ENCODE assay signal across 8 mouse cellular contexts in genomic region chr5:73480700-73481099, GRCm38 (mm10). TPM values are rescaled to one million over a fixed set of nuclear protein-coding genes. Genes with fewer than 3 reads are reported as not detected.
DNase-seq lines count a peak whose midpoint lies in the region; ATAC-seq and TF ChIP-seq lines count a peak whose summit lies in the region.

TSS of gene Dcun1d4 (plus strand) at chr5:73481000.

- H3K4me1 ChIP-seq in liver, embryonic 11.5 days (replicated peaks; ENCODE audit: control insufficient read depth, insufficient read depth, low read length) = no peaks in the 10 kb centered on the region
- H3K4me1 ChIP-seq in liver, postnatal 0 days (ENCODE audit: insufficient read depth) = no peaks in the 10 kb centered on the region
- H3K4me1 ChIP-seq in embryonic facial prominence, embryonic 13.5 days = no peaks in the 10 kb centered on the region
- H3K4me1 ChIP-seq in hindbrain, embryonic 12.5 days = peaks cover 7% of the 10 kb centered on the region; the same call in 1 of the 2 replicates
- H3K4me1 ChIP-seq in midbrain, embryonic 10.5 days = 0 out of 2 replicates have a peak, but pooled peaks cover 3% of the 10 kb centered on the region

- no peak for TF ChIP-seq CTCF in liver, postnatal 0 days (IDR thresholded peaks at IDR 0.05; ENCODE audit: low read depth)

- no peak within 1 kb of the TSS for H3K27ac ChIP-seq in liver, embryonic 11.5 days (ENCODE audit: low read depth, low read length)
- H3K27ac ChIP-seq in liver, postnatal 0 days (ENCODE audit: low read depth) = no peak within 1 kb of the TSS
- no peak within 1 kb of the TSS for H3K27ac ChIP-seq in embryonic facial prominence, embryonic 13.5 days
- H3K27ac ChIP-seq in hindbrain, embryonic 12.5 days = no peak within 1 kb of the TSS
- H3K27ac ChIP-seq in midbrain, embryonic 10.5 days (replicated peaks) = no peak within 1 kb of the TSS

- H3K27me3 ChIP-seq in liver, embryonic 11.5 days (replicated peaks; ENCODE audit: control insufficient read depth, insufficient read depth, low read length) = no peaks in the 10 kb centered on the region
- H3K27me3 ChIP-seq in liver, postnatal 0 days (ENCODE audit: insufficient read depth, low read length) = no peaks in the 10 kb centered on the region
- no peaks in the 10 kb centered on the region for H3K27me3 ChIP-seq in embryonic facial prominence, embryonic 13.5 days
- H3K27me3 ChIP-seq in hindbrain, embryonic 12.5 days = no peaks in the 10 kb centered on the region
- H3K27me3 ChIP-seq in midbrain, embryonic 10.5 days (ENCODE audit: low read depth, poor library complexity, severe bottlenecking) = no peaks in the 10 kb centered on the region

- H3K9me3 ChIP-seq in liver, embryonic 11.5 days (ENCODE audit: control insufficient read depth, low read length) = no peaks in the 10 kb centered on the region
- no peaks in the 10 kb centered on the region for H3K9me3 ChIP-seq in liver, postnatal 0 days (ENCODE audit: low read length)
- H3K9me3 ChIP-seq in embryonic facial prominence, embryonic 13.5 days = no peaks in the 10 kb centered on the region
- H3K9me3 ChIP-seq in hindbrain, embryonic 12.5 days (replicated peaks) = no peaks in the 10 kb centered on the region
- H3K9me3 ChIP-seq in midbrain, embryonic 10.5 days (replicated peaks) = no peaks in the 10 kb centered on the region

- no peaks in the 10 kb centered on the region for H3K36me3 ChIP-seq in liver, embryonic 11.5 days (ENCODE audit: control insufficient read depth, insufficient read depth, low read length)
- H3K36me3 ChIP-seq in liver, postnatal 0 days (replicated peaks; ENCODE audit: insufficient read depth, low read length) = no peaks in the 10 kb centered on the region
- no peaks in the 10 kb centered on the region for H3K36me3 ChIP-seq in embryonic facial prominence, embryonic 13.5 days
- H3K36me3 ChIP-seq in hindbrain, embryonic 12.5 days = no peaks in the 10 kb centered on the region
- H3K36me3 ChIP-seq in midbrain, embryonic 10.5 days = no peaks in the 10 kb centered on the region

- no peak for ATAC-seq in liver, embryonic 11.5 days (replicated peaks; ENCODE audit: low FRiP score)
- no peak for ATAC-seq in liver, postnatal 0 days
- no peak for ATAC-seq in embryonic facial prominence, embryonic 13.5 days (ENCODE audit: insufficient number of reproducible peaks, insufficient read depth, low FRiP score, low TSS enrichment, low read depth)
- no peak for ATAC-seq in hindbrain, embryonic 12.5 days (ENCODE audit: low FRiP score)

- no peak within 1 kb of the TSS for H3K9ac ChIP-seq in liver, embryonic 11.5 days (ENCODE audit: low read depth, low read length)
- H3K9ac ChIP-seq in liver, postnatal 0 days (replicated peaks) = no peak within 1 kb of the TSS
- H3K9ac ChIP-seq in embryonic facial prominence, embryonic 13.5 days = no peak within 1 kb of the TSS
- no peak within 1 kb of the TSS for H3K9ac ChIP-seq in hindbrain, embryonic 12.5 days

- no peak for TF ChIP-seq EP300 in liver, postnatal 0 days (IDR thresholded peaks at IDR 0.05; ENCODE audit: low read depth)

- no peak for DNase-seq in liver, embryonic 11.5 days (ENCODE audit: low spot score)
- no peak for DNase-seq in liver, postnatal 0 days
- DNase-seq in midbrain, embryonic 10.5 days (ENCODE audit: low spot score) = no peak
- no peak for DNase-seq in natural killer cell, adult 2 months (ENCODE audit: low spot score in 2 of 2)
- DNase-seq in frontal cortex, postnatal 25 days (ENCODE audit: low spot score in 2 of 2) = no peak
- DNase-seq in frontal cortex, postnatal 10 days (ENCODE audit: low spot score in 2 of 2) = no peak

- H3K4me2 ChIP-seq in liver, embryonic 11.5 days = no peak within 1 kb of the TSS
- no peak within 1 kb of the TSS for H3K4me2 ChIP-seq in liver, postnatal 0 days (ENCODE audit: low read depth, low read length)
- H3K4me2 ChIP-seq in embryonic facial prominence, embryonic 13.5 days = no peak within 1 kb of the TSS
- H3K4me2 ChIP-seq in hindbrain, embryonic 12.5 days (replicated peaks) = no peak within 1 kb of the TSS

- WGBS in liver, embryonic 11.5 days = 72% methylated on average over 7 of the region's 7 CpGs
- 71% methylated on average over 7 of the region's 7 CpGs for WGBS in liver, postnatal 0 days (ENCODE audit: insufficient replicate concordance)
- WGBS in embryonic facial prominence, embryonic 13.5 days = 82% methylated on average over 7 of the region's 7 CpGs
- WGBS in hindbrain, embryonic 12.5 days = 86% methylated on average over 7 of the region's 7 CpGs
- 84% methylated on average over 7 of the region's 7 CpGs for WGBS in midbrain, embryonic 10.5 days

- H3K4me3 ChIP-seq in liver, embryonic 11.5 days (ENCODE audit: low read depth, low read length) = no peak within 1 kb of the TSS
- no peak within 1 kb of the TSS for H3K4me3 ChIP-seq in liver, postnatal 0 days (ENCODE audit: low read depth, low read length)
- H3K4me3 ChIP-seq in embryonic facial prominence, embryonic 13.5 days = no peak within 1 kb of the TSS
- H3K4me3 ChIP-seq in hindbrain, embryonic 12.5 days = no peak within 1 kb of the TSS
- H3K4me3 ChIP-seq in midbrain, embryonic 10.5 days = no peak within 1 kb of the TSS

RNA-seq across cellular contexts. Expression of gene Dcun1d4, which starts in this region (rescaled TPM):
- polyA plus RNA-seq in liver, embryonic 11.5 days (2014; fragmentation: Nextera tagmentation; extraction: Ambion mirVana) = 14.8 and 15.4 TPM in 2 replicates
- 4.1 and 5.7 TPM in 2 replicates for polyA plus RNA-seq in liver, postnatal 0 days (2015; fragmentation: Nextera tagmentation; extraction: Ambion mirVana)
- 28.6 and 30.8 TPM in 2 replicates for polyA plus RNA-seq in embryonic facial prominence, embryonic 13.5 days (2015; fragmentation: Nextera tagmentation; extraction: Ambion mirVana)
- polyA plus RNA-seq in hindbrain, embryonic 12.5 days (2016; fragmentation: Nextera tagmentation; extraction: Ambion mirVana) = 58.4 and 67.4 TPM in 2 replicates
- 46.0 and 54.9 TPM in 2 replicates for polyA plus RNA-seq in midbrain, embryonic 10.5 days (2016; fragmentation: Nextera tagmentation; extraction: Ambion mirVana)
